Mouse (Mus musculus): ENCODE results near the gene C8b. TPM values are rescaled to one million over a fixed set of nuclear protein-coding genes. Genes with fewer than 3 reads are reported as not detected.

The C8b gene
- polyA plus RNA-seq, 1 experiment from 2014 or later: not detected

- H3K4me2 ChIP-seq (replicated peaks; ENCODE audit: low read depth, low read length): no peak overlapping the region
- no peaks in the 10 kb centered on the region for H3K36me3 ChIP-seq (ENCODE audit: control insufficient read depth, insufficient read depth, low read length)
- H3K4me1 ChIP-seq (ENCODE audit: control insufficient read depth, insufficient read depth, low read length): no peaks in the 10 kb centered on the region
- no peaks in the 10 kb centered on the region for H3K27me3 ChIP-seq (ENCODE audit: control insufficient read depth, insufficient read depth, low read length)
- ATAC-seq (ENCODE audit: insufficient number of reproducible peaks, insufficient read depth, low FRiP score, low read depth): no peak
- no peak overlapping the region for H3K9ac ChIP-seq (replicated peaks; ENCODE audit: low read depth, low read length)
- H3K9me3 ChIP-seq (ENCODE audit: control insufficient read depth, low read depth, low read length): no peaks in the 10 kb centered on the region
- no peak overlapping the region for H3K27ac ChIP-seq (ENCODE audit: low read length)
- H3K4me3 ChIP-seq (ENCODE audit: low read depth, low read length): no peak overlapping the region
- WGBS: 56% methylated on average over 2 of the region's 2 CpGs
These were observed 51.4 kb downstream of the C8b start for GRCm38 (mm10) chr4:104817509-104817908.

GRCm38 (mm10) chr4:104818986-104819385, 52.9 kb downstream of the C8b start:
- no peak overlapping the region for H3K4me2 ChIP-seq (replicated peaks; ENCODE audit: low read depth, low read length)
- H3K36me3 ChIP-seq (ENCODE audit: control insufficient read depth, insufficient read depth, low read length): no peaks in the 10 kb centered on the region
- H3K27me3 ChIP-seq (ENCODE audit: control insufficient read depth, insufficient read depth, low read length): no peaks in the 10 kb centered on the region
- H3K4me3 ChIP-seq (ENCODE audit: low read depth, low read length): no peak overlapping the region
- no peak for ATAC-seq (ENCODE audit: insufficient number of reproducible peaks, insufficient read depth, low FRiP score, low read depth)
- no peak overlapping the region for H3K9ac ChIP-seq (replicated peaks; ENCODE audit: low read depth, low read length)
- H3K9me3 ChIP-seq (ENCODE audit: control insufficient read depth, low read depth, low read length): no peaks in the 10 kb centered on the region
- WGBS: 68% methylated on average over 4 of the region's 4 CpGs
- H3K4me1 ChIP-seq (ENCODE audit: control insufficient read depth, insufficient read depth, low read length): no peaks in the 10 kb centered on the region
- no peak overlapping the region for H3K27ac ChIP-seq (ENCODE audit: low read length)

GRCm38 (mm10) chr4:104819891-104820290, 53.8 kb downstream of the C8b start:
- Histone ChIP-seq H3K9me3 (ENCODE audit: control insufficient read depth, low read depth, low read length) (no peaks in the 10 kb centered on the region), H3K9ac (replicated peaks; ENCODE audit: low read depth, low read length) (no peak overlapping the region), H3K36me3 (ENCODE audit: control insufficient read depth, insufficient read depth, low read length) (no peaks in the 10 kb centered on the region), H3K4me1 (ENCODE audit: control insufficient read depth, insufficient read depth, low read length) (no peaks in the 10 kb centered on the region), H3K4me2 (replicated peaks; ENCODE audit: low read depth, low read length) (no peak overlapping the region), H3K27me3 (ENCODE audit: control insufficient read depth, insufficient read depth, low read length) (no peaks in the 10 kb centered on the region), H3K27ac (ENCODE audit: low read length) (no peak overlapping the region), H3K4me3 (ENCODE audit: low read depth, low read length) (no peak overlapping the region)
- ATAC-seq (ENCODE audit: insufficient number of reproducible peaks, insufficient read depth, low FRiP score, low read depth): no peak
- 68% methylated on average over 4 of the region's 4 CpGs for WGBS

- H3K27me3 ChIP-seq (ENCODE audit: control insufficient read depth, insufficient read depth, low read length): no peaks in the 10 kb centered on the region
- H3K9me3 ChIP-seq (ENCODE audit: control insufficient read depth, low read depth, low read length): no peaks in the 10 kb centered on the region
- H3K27ac ChIP-seq (ENCODE audit: low read length): no peak overlapping the region
- 0 out of 2 replicates have a peak, but pooled peaks have one; percentile 37 for ATAC-seq (ENCODE audit: insufficient number of reproducible peaks, insufficient read depth, low FRiP score, low read depth)
- H3K4me2 ChIP-seq (replicated peaks; ENCODE audit: low read depth, low read length): no peak overlapping the region
- H3K36me3 ChIP-seq (ENCODE audit: control insufficient read depth, insufficient read depth, low read length): no peaks in the 10 kb centered on the region
- 58% methylated on average over 4 of the region's 4 CpGs for WGBS
- no peak overlapping the region for H3K4me3 ChIP-seq (ENCODE audit: low read depth, low read length)
- H3K4me1 ChIP-seq (ENCODE audit: control insufficient read depth, insufficient read depth, low read length): no peaks in the 10 kb centered on the region
- no peak overlapping the region for H3K9ac ChIP-seq (replicated peaks; ENCODE audit: low read depth, low read length)
These were observed 57.5 kb downstream of the C8b start for GRCm38 (mm10) chr4:104823597-104824101.

GRCm38 (mm10) chr4:104824381-104825077, 58.4 kb downstream of the C8b start:
- WGBS: 65% methylated on average over 7 of the region's 7 CpGs
- no peaks in the 10 kb centered on the region for H3K27me3 ChIP-seq (ENCODE audit: control insufficient read depth, insufficient read depth, low read length)
- H3K36me3 ChIP-seq (ENCODE audit: control insufficient read depth, insufficient read depth, low read length): no peaks in the 10 kb centered on the region
- H3K27ac ChIP-seq (ENCODE audit: low read length): no peak overlapping the region
- no peak for ATAC-seq (ENCODE audit: insufficient number of reproducible peaks, insufficient read depth, low FRiP score, low read depth)
- H3K4me3 ChIP-seq (ENCODE audit: low read depth, low read length): no peak overlapping the region
- no peaks in the 10 kb centered on the region for H3K9me3 ChIP-seq (ENCODE audit: control insufficient read depth, low read depth, low read length)
- H3K4me1 ChIP-seq (ENCODE audit: control insufficient read depth, insufficient read depth, low read length): no peaks in the 10 kb centered on the region
- H3K4me2 ChIP-seq (replicated peaks; ENCODE audit: low read depth, low read length): no peak overlapping the region
- no peak overlapping the region for H3K9ac ChIP-seq (replicated peaks; ENCODE audit: low read depth, low read length)

- Histone ChIP-seq H3K4me1 (ENCODE audit: control insufficient read depth, insufficient read depth, low read length) (no peaks in the 10 kb centered on the region), H3K36me3 (ENCODE audit: control insufficient read depth, insufficient read depth, low read length) (no peaks in the 10 kb centered on the region), H3K9me3 (ENCODE audit: control insufficient read depth, low read depth, low read length) (no peaks in the 10 kb centered on the region), H3K4me3 (ENCODE audit: low read depth, low read length) (no peak overlapping the region), H3K4me2 (replicated peaks; ENCODE audit: low read depth, low read length) (no peak overlapping the region), H3K27ac (ENCODE audit: low read length) (no peak overlapping the region), H3K27me3 (ENCODE audit: control insufficient read depth, insufficient read depth, low read length) (no peaks in the 10 kb centered on the region), H3K9ac (replicated peaks; ENCODE audit: low read depth, low read length) (no peak overlapping the region)
- 59% methylated on average over 5 of the region's 5 CpGs for WGBS
- no peak for ATAC-seq (ENCODE audit: insufficient number of reproducible peaks, insufficient read depth, low FRiP score, low read depth)
These were observed 62.8 kb downstream of the C8b start for GRCm38 (mm10) chr4:104828939-104829338.

- H3K4me1 ChIP-seq (ENCODE audit: control insufficient read depth, insufficient read depth, low read length): no peaks in the 10 kb centered on the region
- WGBS: 63% methylated on average over 5 of the region's 5 CpGs
- H3K4me2 ChIP-seq (replicated peaks; ENCODE audit: low read depth, low read length): no peak overlapping the region
- no peak for ATAC-seq (ENCODE audit: insufficient number of reproducible peaks, insufficient read depth, low FRiP score, low read depth)
- H3K9me3 ChIP-seq (ENCODE audit: control insufficient read depth, low read depth, low read length): no peaks in the 10 kb centered on the region
- no peak overlapping the region for H3K9ac ChIP-seq (replicated peaks; ENCODE audit: low read depth, low read length)
- no peaks in the 10 kb centered on the region for H3K27me3 ChIP-seq (ENCODE audit: control insufficient read depth, insufficient read depth, low read length)
- no peaks in the 10 kb centered on the region for H3K36me3 ChIP-seq (ENCODE audit: control insufficient read depth, insufficient read depth, low read length)
- no peak overlapping the region for H3K27ac ChIP-seq (ENCODE audit: low read length)
- H3K4me3 ChIP-seq (ENCODE audit: low read depth, low read length): no peak overlapping the region
These were observed 69.0 kb downstream of the C8b start for GRCm38 (mm10) chr4:104835096-104835495.

GRCm38 (mm10) chr4:104838342-104838741, 72.2 kb downstream of the C8b start:
- no peak overlapping the region for H3K9ac ChIP-seq (replicated peaks; ENCODE audit: low read depth, low read length)
- H3K9me3 ChIP-seq (ENCODE audit: control insufficient read depth, low read depth, low read length): no peaks in the 10 kb centered on the region
- no peaks in the 10 kb centered on the region for H3K36me3 ChIP-seq (ENCODE audit: control insufficient read depth, insufficient read depth, low read length)
- H3K4me3 ChIP-seq (ENCODE audit: low read depth, low read length): no peak overlapping the region
- no peaks in the 10 kb centered on the region for H3K27me3 ChIP-seq (ENCODE audit: control insufficient read depth, insufficient read depth, low read length)
- no peak overlapping the region for H3K4me2 ChIP-seq (replicated peaks; ENCODE audit: low read depth, low read length)
- H3K4me1 ChIP-seq (ENCODE audit: control insufficient read depth, insufficient read depth, low read length): no peaks in the 10 kb centered on the region
- H3K27ac ChIP-seq (ENCODE audit: low read length): no peak overlapping the region
- 78% methylated on average over 2 of the region's 2 CpGs for WGBS
- no peak for ATAC-seq (ENCODE audit: insufficient number of reproducible peaks, insufficient read depth, low FRiP score, low read depth)

- Histone ChIP-seq H3K27me3 (ENCODE audit: control insufficient read depth, insufficient read depth, low read length) (no peaks in the 10 kb centered on the region), H3K9me3 (ENCODE audit: control insufficient read depth, low read depth, low read length) (no peaks in the 10 kb centered on the region), H3K27ac (ENCODE audit: low read length) (no peak overlapping the region), H3K4me2 (replicated peaks; ENCODE audit: low read depth, low read length) (no peak overlapping the region), H3K4me1 (ENCODE audit: control insufficient read depth, insufficient read depth, low read length) (no peaks in the 10 kb centered on the region), H3K4me3 (ENCODE audit: low read depth, low read length) (no peak overlapping the region), H3K9ac (replicated peaks; ENCODE audit: low read depth, low read length) (no peak overlapping the region), H3K36me3 (ENCODE audit: control insufficient read depth, insufficient read depth, low read length) (no peaks in the 10 kb centered on the region)
- WGBS: 78% methylated on average over 5 of the region's 5 CpGs
- ATAC-seq (ENCODE audit: insufficient number of reproducible peaks, insufficient read depth, low FRiP score, low read depth): no peak
These were observed 76.1 kb downstream of the C8b start for GRCm38 (mm10) chr4:104842204-104842603.

Measured in stomach, embryonic 14.5 days (tissue).